Mouse (Mus musculus) kidney, postnatal 0 days (tissue): Measurements from ENCODE around the gene Adar. TPM values are rescaled to one million over a fixed set of nuclear protein-coding genes. Genes with fewer than 3 reads are reported as not detected.
A peak's percentile ranks its signal among the peaks of the same experiment; 100 is the strongest.

ENCODE experiments used
- ATAC-seq: fragments of 200-750 bp; cut with Nextera tagmentation; replicated peaks from 2 replicates; pipeline ENCODE4 v1.8.0; 2017; ENCODE audit warnings: low read depth, moderate number of reproducible peaks, moderate TSS enrichment, moderate library complexity; ENCODE audit not compliant: low FRiP score
- DNase-seq: peaks from one replicate; pipeline ENCODE4 v3.0.0-alpha.2; 2016; ENCODE audit warnings: low spot score
- H3K27ac ChIP-seq: fragments of 300-500 bp; sonication (generic); 2 replicates; pipeline ENCODE4 v1.5.1; 2014; ENCODE audit warnings: mild to moderate bottlenecking
- H3K27me3 ChIP-seq: fragments of 300-500 bp; sonication (generic); 2 replicates; pipeline ENCODE4 v1.6.1; 2014; ENCODE audit warnings: low read length, mixed read lengths; ENCODE audit not compliant: insufficient read depth
- H3K36me3 ChIP-seq: fragments of 300-500 bp; sonication (generic); 2 replicates; pipeline ENCODE4 v1.6.1; 2014; ENCODE audit warnings: low read length, mixed read lengths; ENCODE audit not compliant: insufficient read depth
- H3K4me1 ChIP-seq: fragments of 300-500 bp; sonication (generic); replicated peaks from 2 replicates; pipeline ENCODE4 v1.6.1; 2014; ENCODE audit warnings: antibody characterized with exemption, low read length, mixed read lengths; ENCODE audit not compliant: insufficient read depth
- H3K4me2 ChIP-seq: fragments of 300-500 bp; sonication (generic); 2 replicates; pipeline ENCODE4 v1.6.1; 2014; ENCODE audit warnings: mild to moderate bottlenecking, low read length, moderate library complexity, mixed read lengths
- H3K4me3 ChIP-seq: fragments of 300-500 bp; sonication (generic); replicated peaks from 2 replicates; pipeline ENCODE4 v1.5.1; 2014; ENCODE audit warnings: low read depth, low read length
- H3K9ac ChIP-seq: fragments of 300-500 bp; sonication (generic); 2 replicates; pipeline ENCODE4 v1.6.1; 2014; ENCODE audit warnings: low read depth, low read length
- H3K9me3 ChIP-seq: fragments of 300-500 bp; sonication (generic); replicated peaks from 2 replicates; pipeline ENCODE4 v1.6.1; 2016; ENCODE audit warnings: low read length, inconsistent platforms, mixed read lengths
- CTCF ChIP-seq: IDR thresholded peaks from 2 replicates; pipeline ENCODE4 v1.5.1; 2016; ENCODE audit warnings: antibody characterized with exemption, low read depth, mild to moderate bottlenecking, moderate library complexity
- WGBS: fragments of 180-500 bp; shearing (Covaris S2); extraction: QIAGEN DNeasy Blood & Tissue Kit; methylation state at CpG from one replicate; pipeline ENCODE4 v1.1.7; 2014; 5-methylcytosine and 5-hydroxymethylcytosine counted together
- polyA plus RNA-seq: library from polyadenylated mRNA; unstranded; fragments of >200 nt; fragmentation: Nextera tagmentation; extraction: Ambion mirVana; gene quantifications from 2 replicates; pipeline ENCODE4 v1.2.1, GENCODE M21; 2015

Gene Adar
- 9.6 and 10.5 TPM in 2 replicates for polyA plus RNA-seq

- H3K27ac ChIP-seq: peak within 1 kb of the TSS; percentile 62
- 6% methylated on average over 28 of the region's 28 CpGs for WGBS
- peak; percentile 72 for TF ChIP-seq CTCF
- DNase-seq (peak; percentile 87), ATAC-seq (peak; percentile 85)
- peak within 1 kb of the TSS; percentile 89 for H3K4me3 ChIP-seq
- no peaks in the 10 kb centered on the region for H3K36me3 ChIP-seq
- H3K4me1 ChIP-seq: no peaks in the 10 kb centered on the region
- H3K9me3 ChIP-seq: no peaks in the 10 kb centered on the region
- H3K9ac ChIP-seq: peak within 1 kb of the TSS; percentile 86
- peak within 1 kb of the TSS; percentile 96 for H3K4me2 ChIP-seq
- no peaks in the 10 kb centered on the region for H3K27me3 ChIP-seq
Observed at GRCm38 (mm10) chr3:89714359-89715206, at the start of gene Adar. Gene Adar (plus strand): TSS chr3:89715022.

- no peak overlapping the region for H3K27ac ChIP-seq
- H3K9ac ChIP-seq: no peak overlapping the region
- no peaks in the 10 kb centered on the region for H3K9me3 ChIP-seq
- ATAC-seq (no peak), DNase-seq (no peak)
- H3K4me2 ChIP-seq: no peak overlapping the region
- 33% methylated on average over 11 of the region's 11 CpGs for WGBS
- H3K36me3 ChIP-seq: no peaks in the 10 kb centered on the region
- no peak overlapping the region for H3K4me3 ChIP-seq
- H3K27me3 ChIP-seq: no peaks in the 10 kb centered on the region
- no peak for TF ChIP-seq CTCF
- peaks cover 3% of the 10 kb centered on the region; the same call in 1 of the 2 replicates for H3K4me1 ChIP-seq
Observed at GRCm38 (mm10) chr3:89667131-89667530, 47.7 kb upstream of the Adar start.

GRCm38 (mm10) chr3:89671334-89671733 is 43.5 kb upstream of the Adar start:
- no peak for DNase-seq
- no peak overlapping the region for H3K4me3 ChIP-seq
- no peaks in the 10 kb centered on the region for H3K36me3 ChIP-seq
- no peak for TF ChIP-seq CTCF
- 43% methylated on average over 6 of the region's 6 CpGs for WGBS
- no peak overlapping the region for H3K27ac ChIP-seq
- no peak for ATAC-seq
- H3K9ac ChIP-seq: no peak overlapping the region
- H3K4me1 ChIP-seq: no peaks in the 10 kb centered on the region
- H3K4me2 ChIP-seq: no peak overlapping the region
- H3K27me3 ChIP-seq: no peaks in the 10 kb centered on the region
- H3K9me3 ChIP-seq: no peaks in the 10 kb centered on the region

- WGBS: 77% methylated on average over 12 of the region's 12 CpGs
Observed at GRCm38 (mm10) chr3:89672573-89673317, 42.1 kb upstream of the Adar start.

GRCm38 (mm10) chr3:89677617-89678016 is 37.2 kb upstream of the Adar start:
- Histone ChIP-seq H3K4me1 (no peaks in the 10 kb centered on the region), H3K4me3 (no peak overlapping the region), H3K27ac (no peak overlapping the region), H3K4me2 (no peak overlapping the region), H3K9me3 (no peaks in the 10 kb centered on the region), H3K9ac (no peak overlapping the region), H3K27me3 (no peaks in the 10 kb centered on the region), H3K36me3 (no peaks in the 10 kb centered on the region)
- 75% methylated on average over 5 of the region's 5 CpGs for whole genome bisulfite sequencing
- DNase-seq (no peak), ATAC-seq (no peak)
- no peak for TF ChIP-seq CTCF

More at GRCm38 (mm10) chr3:89672573-89673317, 42.1 kb upstream of the Adar start:
- Histone ChIP-seq H3K4me2 (no peak overlapping the region), H3K9ac (no peak overlapping the region), H3K9me3 (no peaks in the 10 kb centered on the region), H3K27ac (no peak overlapping the region), H3K4me3 (no peak overlapping the region), H3K27me3 (no peaks in the 10 kb centered on the region), H3K4me1 (no peaks in the 10 kb centered on the region), H3K36me3 (no peaks in the 10 kb centered on the region)
- no peak for ATAC-seq
- no peak for TF ChIP-seq CTCF
- DNase-seq: no peak

- DNase-seq: no peak
- no peak for ATAC-seq
- 48% methylated on average over 5 of the region's 5 CpGs for WGBS
Observed at GRCm38 (mm10) chr3:89686031-89686430, 28.8 kb upstream of the Adar start.

More at GRCm38 (mm10) chr3:89686031-89686430, 28.8 kb upstream of the Adar start:
- Histone ChIP-seq H3K4me2 (no peak overlapping the region), H3K4me1 (no peaks in the 10 kb centered on the region), H3K4me3 (no peak overlapping the region), H3K9me3 (no peaks in the 10 kb centered on the region), H3K27ac (no peak overlapping the region), H3K36me3 (no peaks in the 10 kb centered on the region), H3K27me3 (no peaks in the 10 kb centered on the region), H3K9ac (no peak overlapping the region)
- no peak for TF ChIP-seq CTCF
